Mouse (Mus musculus) megakaryocyte, adult 5-6 weeks (primary cell): ENCODE data around the gene Snx6. TPM values are rescaled to one million over a fixed set of nuclear protein-coding genes. Genes with fewer than 3 reads are reported as not detected.

Experiments
- ATAC-seq: 2 replicates; pipeline ENCODE4 v1.8.0; 2016; ENCODE audit warnings: mild to moderate bottlenecking, inconsistent platforms; ENCODE audit not compliant: poor library complexity, severe bottlenecking
- total RNA-seq, 2 experiments: library from RNA; stranded (forward) in 1 of 2; stranded (reverse) in 1 of 2; fragments of 153-499, 151-499 nt in 1 of 2; fragments of 221-1000, 200-1000 nt in 1 of 2; gene quantifications; 2 replicates each; pipeline versions ENCODE4 v1.2.3 to v1.2.4; 2015 to 2017

Gene Snx6
- total RNA-seq, 2 experiments from 2014 or later = 74.9 to 99.5 TPM

- ATAC-seq = peak; percentile 36
Measured at GRCm38 (mm10) chr12:54713822-54714626, 81.5 kb downstream of the Snx6 start.

- ATAC-seq = peak; percentile 49
Measured at GRCm38 (mm10) chr12:54710494-54710879, 85.0 kb downstream of the Snx6 start.

- ATAC-seq = peak; percentile 34
Measured at GRCm38 (mm10) chr12:54709691-54710493, 85.6 kb downstream of the Snx6 start.

- ATAC-seq = no peak
Measured at GRCm38 (mm10) chr12:54699394-54699793, 96.1 kb downstream of the Snx6 start.

GRCm38 (mm10) chr12:54697791-54698250, 97.7 kb downstream of the Snx6 start:
- no peak for ATAC-seq

GRCm38 (mm10) chr12:54697003-54697597, 98.4 kb downstream of the Snx6 start:
- peak; percentile 32 for ATAC-seq

Other genes with a start within 250 kb of the Snx6 start
- gene Sptssa, start 139.1 kb downstream of the Snx6 start, total RNA-seq (2015) = 200 and 220 TPM in 2 replicates
- 141 and 153 TPM in 2 replicates for gene Sptssa, start 139.1 kb downstream of the Snx6 start, total RNA-seq (2017)
- gene Eapp, start 99.8 kb downstream of the Snx6 start, total RNA-seq (2015) = 48.6 and 68.4 TPM in 2 replicates
- 71.0 and 86.9 TPM in 2 replicates for gene Eapp, start 99.8 kb downstream of the Snx6 start, total RNA-seq (2017)
- 22.4 and 27.3 TPM in 2 replicates for gene Cfl2, start 67.2 kb upstream of the Snx6 start, total RNA-seq (2015)
- 16.3 and 21.4 TPM in 2 replicates for gene Cfl2, start 67.2 kb upstream of the Snx6 start, total RNA-seq (2017)
- not detected in 2 replicates for gene Gm20403, start 190.8 kb upstream of the Snx6 start, total RNA-seq (2015)
- not detected in 2 replicates for gene Gm20403, start 190.8 kb upstream of the Snx6 start, total RNA-seq (2017)
- 187 and 200 TPM in 2 replicates for gene Baz1a, start 218.6 kb upstream of the Snx6 start, total RNA-seq (2015)
- gene Baz1a, start 218.6 kb upstream of the Snx6 start, total RNA-seq (2017) = 105 and 107 TPM in 2 replicates